ENCODE assay signal across 8 mouse cellular contexts in genomic region chr2:156864481-156864880, GRCm38 (mm10). TPM values are rescaled to one million over a fixed set of nuclear protein-coding genes. Genes with fewer than 3 reads are reported as not detected.
DNase-seq lines count a peak whose midpoint lies in the region; ATAC-seq and TF ChIP-seq lines count a peak whose summit lies in the region.

No protein-coding gene starts in this region.

- ATAC-seq in heart, postnatal 0 days (ENCODE audit: insufficient read depth, low read depth), result no peak
- ATAC-seq in forebrain, embryonic 12.5 days (ENCODE audit: low FRiP score), result no peak
- ATAC-seq in liver, postnatal 0 days, result no peak

- TF ChIP-seq CTCF in heart, postnatal 0 days (IDR thresholded peaks at IDR 0.05; ENCODE audit: low read depth), result no peak
- no peak for TF ChIP-seq CTCF in liver, postnatal 0 days (IDR thresholded peaks at IDR 0.05; ENCODE audit: low read depth)

- H3K9ac ChIP-seq in heart, postnatal 0 days (replicated peaks; ENCODE audit: low read depth, low read length), result peak overlapping the region; percentile 97; the same call in 1 of the 2 replicates
- H3K9ac ChIP-seq in forebrain, embryonic 12.5 days, result peak overlapping the region; percentile 97; the same call in 1 of the 2 replicates
- peak overlapping the region; percentile 97 for H3K9ac ChIP-seq in liver, postnatal 0 days (replicated peaks)

- 73% methylated on average over 3 of the region's 3 CpGs for WGBS in heart, postnatal 0 days
- WGBS in forebrain, embryonic 12.5 days, result 78% methylated on average over 3 of the region's 3 CpGs
- 66% methylated on average over 3 of the region's 3 CpGs for WGBS in liver, postnatal 0 days (ENCODE audit: insufficient replicate concordance)

- H3K4me2 ChIP-seq in heart, postnatal 0 days (ENCODE audit: low read depth, low read length), result peak overlapping the region; percentile 91
- H3K4me2 ChIP-seq in forebrain, embryonic 12.5 days, result peak overlapping the region; percentile 86
- peak overlapping the region; percentile 80 for H3K4me2 ChIP-seq in liver, postnatal 0 days (ENCODE audit: low read depth, low read length)

- H3K27ac ChIP-seq in heart, postnatal 0 days (ENCODE audit: low read depth), result peak overlapping the region; percentile 95; the same call in 1 of the 2 replicates
- no peak overlapping the region for H3K27ac ChIP-seq in forebrain, embryonic 12.5 days
- H3K27ac ChIP-seq in liver, postnatal 0 days (ENCODE audit: low read depth), result peak overlapping the region; percentile 94

- H3K9me3 ChIP-seq in heart, postnatal 0 days (replicated peaks; ENCODE audit: control insufficient read depth, low read length), result no peaks in the 10 kb centered on the region
- no peaks in the 10 kb centered on the region for H3K9me3 ChIP-seq in forebrain, embryonic 12.5 days
- no peaks in the 10 kb centered on the region for H3K9me3 ChIP-seq in liver, postnatal 0 days (ENCODE audit: low read length)

- no peaks in the 10 kb centered on the region for H3K27me3 ChIP-seq in heart, postnatal 0 days (ENCODE audit: control insufficient read depth, insufficient read depth, low read length)
- H3K27me3 ChIP-seq in forebrain, embryonic 12.5 days, result no peaks in the 10 kb centered on the region
- H3K27me3 ChIP-seq in liver, postnatal 0 days (ENCODE audit: insufficient read depth, low read length), result no peaks in the 10 kb centered on the region

- peaks cover 37% of the 10 kb centered on the region for H3K36me3 ChIP-seq in heart, postnatal 0 days (replicated peaks; ENCODE audit: control insufficient read depth, insufficient read depth, low read length)
- H3K36me3 ChIP-seq in forebrain, embryonic 12.5 days (replicated peaks), result peaks cover 42% of the 10 kb centered on the region
- peaks cover 42% of the 10 kb centered on the region for H3K36me3 ChIP-seq in liver, postnatal 0 days (replicated peaks; ENCODE audit: insufficient read depth, low read length)

- no peak for TF ChIP-seq EP300 in heart, postnatal 0 days (IDR thresholded peaks at IDR 0.05; ENCODE audit: low read depth)
- TF ChIP-seq EP300 in liver, postnatal 0 days (IDR thresholded peaks at IDR 0.05; ENCODE audit: low read depth), result no peak

- H3K4me3 ChIP-seq in heart, postnatal 0 days (ENCODE audit: low read depth, low read length), result peak overlapping the region; percentile 92
- H3K4me3 ChIP-seq in forebrain, embryonic 12.5 days (replicated peaks), result peak overlapping the region; percentile 98; the same call in 1 of the 2 replicates
- peak overlapping the region; percentile 92 for H3K4me3 ChIP-seq in liver, postnatal 0 days (ENCODE audit: low read depth, low read length)

- H3K4me1 ChIP-seq in heart, postnatal 0 days (ENCODE audit: control insufficient read depth, insufficient read depth), result peaks cover 13% of the 10 kb centered on the region
- peaks cover 30% of the 10 kb centered on the region for H3K4me1 ChIP-seq in forebrain, embryonic 12.5 days
- peaks cover 26% of the 10 kb centered on the region for H3K4me1 ChIP-seq in liver, postnatal 0 days (ENCODE audit: insufficient read depth)

- DNase-seq in heart, postnatal 0 days (ENCODE audit: low spot score), result no peak
- DNase-seq in heart, adult 8-10 months (ENCODE audit: low spot score), result no peak
- peak; percentile 71 for DNase-seq in NIH3T3 (ENCODE audit: low read depth)
- no peak for DNase-seq in liver, postnatal 0 days
- DNase-seq in right cerebral cortex, adult 18-20 months, result no peak
- no peak for DNase-seq in embryo, embryonic 11 days
- no peak for DNase-seq in right cerebral cortex, postnatal 4 days

RNA-seq across cellular contexts. Expression of gene Rab5if, which starts 1.6 kb away (rescaled TPM):
- total RNA-seq in heart, postnatal 0 days (2014; rRNA removed; ENCODE audit: low replicate concordance), result 155 and 219 TPM in 2 replicates
- 186 and 188 TPM in 2 replicates for polyA plus RNA-seq in heart, postnatal 0 days (2015; fragmentation: Nextera tagmentation; extraction: Ambion mirVana)
- total RNA-seq in heart, adult 8-10 months (2022), result 100 to 1,000 TPM in 2 of 4 experiments, 10 to 100 TPM in 2; 90.3 to 107 (median 102) TPM
- 170 and 173 TPM in 2 replicates for polyA plus RNA-seq in forebrain, embryonic 12.5 days (2016; fragmentation: Nextera tagmentation; extraction: Ambion mirVana)
- polyA plus RNA-seq in liver, postnatal 0 days (2015; fragmentation: Nextera tagmentation; extraction: Ambion mirVana), result 190 and 216 TPM in 2 replicates

RNA-seq across cellular contexts. Expression of gene 4930518I15Rik, which starts 6.7 kb away (rescaled TPM):
- total RNA-seq in heart, postnatal 0 days (2014; rRNA removed; ENCODE audit: low replicate concordance), result 0.12 TPM in 1 of 2 replicates, not detected in the other
- polyA plus RNA-seq in heart, postnatal 0 days (2015; fragmentation: Nextera tagmentation; extraction: Ambion mirVana), result 3.2 and 3.8 TPM in 2 replicates
- 1 to 10 TPM in 1 of 4 experiments, under 1 TPM in 3; 0.40 to 1.4 (median 0.56) TPM for total RNA-seq in heart, adult 8-10 months (2022)
- 8.6 and 11.8 TPM in 2 replicates for polyA plus RNA-seq in forebrain, embryonic 12.5 days (2016; fragmentation: Nextera tagmentation; extraction: Ambion mirVana)
- polyA plus RNA-seq in liver, postnatal 0 days (2015; fragmentation: Nextera tagmentation; extraction: Ambion mirVana), result 1.2 and 1.8 TPM in 2 replicates

RNA-seq across cellular contexts. Expression of gene Sla2, which starts 22.5 kb away (rescaled TPM):
- 1.5 TPM in 1 of 2 replicates, not detected in the other for total RNA-seq in heart, postnatal 0 days (2014; rRNA removed; ENCODE audit: low replicate concordance)
- polyA plus RNA-seq in heart, postnatal 0 days (2015; fragmentation: Nextera tagmentation; extraction: Ambion mirVana), result 0.11 and 0.14 TPM in 2 replicates
- under 1 TPM in 1 of 4 experiments, not detected in 3; 0.09 TPM for total RNA-seq in heart, adult 8-10 months (2022)
- 0.17 and 0.23 TPM in 2 replicates for polyA plus RNA-seq in forebrain, embryonic 12.5 days (2016; fragmentation: Nextera tagmentation; extraction: Ambion mirVana)
- 1.8 and 2.4 TPM in 2 replicates for polyA plus RNA-seq in liver, postnatal 0 days (2015; fragmentation: Nextera tagmentation; extraction: Ambion mirVana)

RNA-seq across cellular contexts. Expression of gene Tgif2, which starts 24.7 kb away (rescaled TPM):
- 19.7 and 28.3 TPM in 2 replicates for total RNA-seq in heart, postnatal 0 days (2014; rRNA removed; ENCODE audit: low replicate concordance)
- polyA plus RNA-seq in heart, postnatal 0 days (2015; fragmentation: Nextera tagmentation; extraction: Ambion mirVana), result 11.6 and 14.6 TPM in 2 replicates
- total RNA-seq in heart, adult 8-10 months (2022), result under 1 TPM; 0.47 to 0.55 (median 0.51) TPM
- polyA plus RNA-seq in forebrain, embryonic 12.5 days (2016; fragmentation: Nextera tagmentation; extraction: Ambion mirVana), result 88.3 and 89.3 TPM in 2 replicates
- polyA plus RNA-seq in liver, postnatal 0 days (2015; fragmentation: Nextera tagmentation; extraction: Ambion mirVana), result 4.9 and 5.1 TPM in 2 replicates
